Mouse (Mus musculus) cerebellum, adult 8-10 months (tissue): ENCODE measurements around the gene C130026I21Rik.
"Not testable (repeated sequence)": the region's sequence is repeated elsewhere in the genome, so short reads cannot be mapped to it uniquely, and the experiment has no call there.

Source experiments
- DNase-seq: peaks from one replicate; pipeline ENCODE4 v3.0.0; 2022

C130026I21Rik gene

DNA sequence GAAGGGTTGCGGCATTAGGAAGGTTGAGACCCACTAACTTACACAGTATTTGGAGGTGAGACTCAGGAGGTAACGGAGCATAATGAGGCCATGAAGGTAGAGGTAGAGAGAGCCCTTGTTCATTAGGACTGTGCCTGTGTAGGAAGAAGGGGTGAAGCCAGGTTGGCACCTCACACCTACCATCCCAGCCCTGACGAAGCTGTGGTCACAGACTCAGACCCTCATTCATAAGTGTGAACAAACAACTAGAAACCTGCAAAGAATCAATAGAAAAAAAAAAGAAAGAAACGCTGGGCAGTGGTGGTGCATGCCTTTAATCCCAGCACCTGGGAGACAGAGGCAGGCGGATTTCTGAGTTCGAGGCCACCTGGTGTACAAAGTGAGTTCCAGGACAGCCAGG lies 152.0 kb downstream of the C130026I21Rik start:
- not testable (repeated sequence) for DNase-seq

DNA sequence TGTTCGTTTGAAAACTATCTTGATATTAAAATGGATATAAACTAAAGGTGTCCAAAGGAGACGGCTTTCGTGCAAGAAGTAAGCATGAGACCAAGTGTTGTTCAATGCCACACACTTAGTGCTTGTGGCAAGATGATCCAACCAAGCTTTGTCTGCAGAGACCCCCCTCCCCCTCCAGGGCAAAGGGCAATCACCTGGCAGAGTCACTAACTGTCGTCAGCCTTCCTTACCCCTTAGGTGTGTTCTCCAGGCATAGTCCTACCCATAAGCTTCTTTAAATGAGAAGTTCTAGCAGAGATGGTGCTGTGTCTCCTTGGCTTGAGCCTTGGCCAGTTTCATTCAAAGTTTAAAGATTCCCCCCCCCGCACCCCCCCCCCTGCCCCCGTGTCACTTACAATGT lies 152.8 kb downstream of the C130026I21Rik start:
- DNase-seq, result not testable (repeated sequence)

- peak; percentile 31 for DNase-seq
Measured at GRCm38 (mm10) chr1:85114666-85115402, 155.5 kb downstream of the C130026I21Rik start.

- not testable (repeated sequence) for DNase-seq
Measured at GRCm38 (mm10) chr1:85114078-85114477, 156.3 kb downstream of the C130026I21Rik start.

- DNase-seq, result not testable (repeated sequence)
Measured at GRCm38 (mm10) chr1:85112889-85113288, 157.5 kb downstream of the C130026I21Rik start.

DNA sequence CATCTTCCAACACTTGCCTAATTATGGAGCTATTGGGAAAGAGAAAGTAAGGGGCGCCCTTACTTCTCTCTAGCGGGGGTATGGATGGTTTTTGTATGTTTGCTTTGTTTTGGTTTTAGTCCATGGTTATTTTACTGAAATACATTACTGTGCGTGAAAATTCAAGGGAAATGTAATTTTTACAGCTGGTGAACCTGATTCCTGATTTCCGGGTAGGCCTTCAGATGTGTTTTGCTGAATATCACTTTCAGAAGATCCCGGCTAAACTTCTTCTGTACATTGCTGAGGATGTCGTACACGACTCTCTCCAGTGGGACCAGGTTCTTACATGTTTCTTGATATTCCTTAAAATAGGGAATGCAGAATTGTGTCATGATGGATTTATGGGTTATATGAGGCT lies 158.1 kb downstream of the C130026I21Rik start:
- DNase-seq, result not testable (repeated sequence)

DNA sequence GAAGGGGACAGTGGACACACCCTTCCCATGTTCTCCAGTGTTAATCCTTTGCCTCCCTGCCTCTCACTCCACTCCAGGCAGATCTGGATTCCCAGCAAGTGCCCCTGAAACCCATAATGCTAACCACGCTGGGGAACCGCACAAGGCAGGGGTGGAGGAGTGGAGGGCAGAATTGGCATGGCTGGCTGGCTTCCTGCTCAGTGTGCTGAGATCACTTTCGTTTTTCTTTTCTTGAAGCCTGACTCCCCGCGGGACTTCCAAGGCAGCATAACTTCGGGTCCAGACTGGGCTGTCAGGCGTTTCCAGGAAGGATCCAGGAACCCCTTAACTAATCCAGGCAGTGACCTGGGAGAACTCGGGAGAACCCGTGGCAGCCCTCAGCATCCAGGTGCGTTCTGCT lies 158.8 kb downstream of the C130026I21Rik start:
- not testable (repeated sequence) for DNase-seq

DNA sequence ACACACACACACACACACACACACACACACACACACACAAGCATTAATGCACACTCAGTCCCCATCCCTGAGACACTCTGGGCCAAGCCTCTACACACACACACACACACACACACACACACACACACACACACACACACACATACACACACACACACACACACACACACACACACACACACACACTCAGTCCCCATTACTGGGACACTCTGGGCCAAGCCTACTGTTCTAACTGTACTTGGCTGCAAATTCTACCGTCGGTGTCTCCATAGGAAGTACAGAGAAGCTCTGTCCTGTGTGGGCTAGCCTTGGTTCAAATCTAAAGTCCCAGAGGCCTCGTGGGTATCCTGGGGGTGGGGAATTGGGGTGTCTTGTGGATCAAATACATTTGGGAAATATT lies 159.5 kb downstream of the C130026I21Rik start:
- DNase-seq, result not testable (repeated sequence)

DNA sequence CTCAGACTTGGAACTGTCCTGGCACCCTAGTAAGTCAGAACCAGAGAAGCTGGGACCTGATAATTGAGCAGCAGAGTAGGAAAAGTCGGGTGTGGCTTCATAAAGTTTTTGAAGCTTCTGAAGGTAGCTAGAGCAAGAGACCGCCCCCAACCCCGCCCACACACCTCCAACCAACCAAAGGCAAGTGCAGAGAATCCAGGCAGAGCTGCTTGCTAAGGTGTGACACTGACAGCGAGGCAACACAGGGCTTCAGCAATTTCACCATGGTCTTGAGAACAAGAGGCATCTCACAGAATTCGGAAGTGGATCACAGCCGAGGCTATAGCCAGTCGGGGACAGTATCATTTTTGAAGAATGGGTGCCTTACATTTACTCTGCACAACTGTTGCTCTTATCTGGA lies 160.6 kb downstream of the C130026I21Rik start, which contains the start of gene A530032D15Rik:
Gene A530032D15Rik (minus strand): TSS at position 101 of the 400 bp plus-strand sequence.
- not testable (repeated sequence) for DNase-seq

- not testable (repeated sequence) for DNase-seq
Measured at GRCm38 (mm10) chr1:85106013-85106412, 164.4 kb downstream of the C130026I21Rik start.

GRCm38 (mm10) chr1:85105336-85105735 lies 165.0 kb downstream of the C130026I21Rik start:
- DNase-seq, result not testable (repeated sequence)

DNA sequence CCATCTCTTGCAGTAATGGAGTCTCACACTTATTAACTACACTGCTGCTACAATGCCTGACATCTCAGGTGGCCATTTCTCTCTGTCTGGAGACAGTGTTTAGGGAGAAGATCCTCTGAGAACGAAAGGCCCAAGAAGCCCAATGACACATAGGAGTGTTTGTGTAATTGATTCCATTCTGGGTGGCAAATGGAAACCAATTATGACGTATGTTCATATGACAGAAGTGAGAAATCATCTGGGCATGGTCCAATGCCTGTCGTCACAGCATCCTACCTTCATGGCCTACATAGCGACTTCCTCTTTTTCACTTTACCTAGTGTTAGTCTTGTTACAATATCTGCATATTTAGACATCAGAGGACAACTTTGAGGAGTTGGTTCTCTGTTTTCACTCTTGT lies 168.6 kb downstream of the C130026I21Rik start:
- not testable (repeated sequence) for DNase-seq

GRCm38 (mm10) chr1:85099864-85100263 lies 170.5 kb downstream of the C130026I21Rik start, which contains the start of gene Gm10553:
TSS of gene Gm10553 (plus strand) at chr1:85100164.
- not testable (repeated sequence) for DNase-seq

GRCm38 (mm10) chr1:85099081-85099480 lies 171.3 kb downstream of the C130026I21Rik start:
- not testable (repeated sequence) for DNase-seq

GRCm38 (mm10) chr1:85093011-85093572 lies 177.3 kb downstream of the C130026I21Rik start:
- DNase-seq, result not testable (repeated sequence)

GRCm38 (mm10) chr1:85092169-85092568 lies 178.2 kb downstream of the C130026I21Rik start:
- DNase-seq, result not testable (repeated sequence)

GRCm38 (mm10) chr1:85086211-85086610 lies 184.2 kb downstream of the C130026I21Rik start:
- DNase-seq, result not testable (repeated sequence)

DNA sequence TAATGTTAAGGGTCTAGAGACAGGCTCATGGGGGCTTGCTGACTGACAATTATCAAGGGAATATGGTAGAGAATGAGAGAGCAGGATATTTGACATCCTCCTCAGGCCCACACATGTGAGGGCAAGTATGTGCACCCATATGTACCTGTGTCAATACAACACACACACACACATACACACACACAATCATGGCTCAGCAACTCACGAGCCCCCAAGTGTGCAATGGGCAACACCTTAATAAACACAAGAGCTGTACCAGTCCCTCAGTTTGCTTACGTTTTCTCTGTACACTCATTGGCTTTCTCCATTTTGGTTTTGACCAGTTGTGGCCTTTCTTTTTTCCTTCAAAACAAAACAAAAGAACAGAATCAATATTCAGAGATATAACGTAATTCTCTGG lies 185.6 kb downstream of the C130026I21Rik start:
- DNase-seq, result not testable (repeated sequence)

GRCm38 (mm10) chr1:85073099-85073498 lies 197.3 kb downstream of the C130026I21Rik start:
- DNase-seq, result not testable (repeated sequence)

DNA sequence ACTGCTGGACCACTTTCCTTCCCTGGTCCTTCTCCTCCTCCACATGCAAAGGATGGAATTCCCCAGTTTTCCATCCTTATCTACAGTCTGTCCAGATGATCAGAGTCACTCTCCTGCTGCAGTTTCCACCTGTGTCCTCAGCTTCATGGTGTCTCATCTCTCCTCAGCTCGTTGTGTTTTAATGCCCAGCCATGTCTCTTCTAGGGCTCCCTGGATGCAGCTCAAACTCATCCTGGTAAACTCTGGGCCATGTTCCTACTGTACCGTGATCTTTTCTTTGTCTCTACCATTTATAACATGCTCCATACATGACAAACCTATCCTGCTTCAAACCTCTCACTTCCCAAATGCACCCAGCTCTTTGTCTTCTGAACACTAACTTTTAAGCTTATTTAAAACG lies 198.7 kb downstream of the C130026I21Rik start:
- not testable (repeated sequence) for DNase-seq

DNA sequence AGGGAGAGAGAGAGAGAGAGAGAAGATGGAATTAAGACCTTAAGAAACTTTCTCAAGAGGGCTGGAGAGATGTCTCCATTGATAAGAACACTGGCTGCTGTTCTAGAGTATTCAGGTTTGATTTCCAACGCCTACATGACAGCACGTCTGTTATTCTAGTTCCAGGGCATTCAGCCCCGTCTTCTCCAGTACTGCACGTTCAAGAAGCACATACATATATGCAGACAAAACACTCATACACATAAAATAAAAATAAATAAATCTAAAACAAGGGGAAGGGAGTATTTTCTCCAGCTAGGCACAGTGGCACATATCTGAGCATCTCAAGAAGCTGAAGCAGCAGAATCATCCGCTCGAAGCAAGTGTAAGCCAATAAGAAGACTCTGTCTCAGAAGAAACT lies 234.6 kb downstream of the C130026I21Rik start:
- DNase-seq, result not testable (repeated sequence)

GRCm38 (mm10) chr1:85034394-85034793 lies 236.0 kb downstream of the C130026I21Rik start:
- not testable (repeated sequence) for DNase-seq

DNA sequence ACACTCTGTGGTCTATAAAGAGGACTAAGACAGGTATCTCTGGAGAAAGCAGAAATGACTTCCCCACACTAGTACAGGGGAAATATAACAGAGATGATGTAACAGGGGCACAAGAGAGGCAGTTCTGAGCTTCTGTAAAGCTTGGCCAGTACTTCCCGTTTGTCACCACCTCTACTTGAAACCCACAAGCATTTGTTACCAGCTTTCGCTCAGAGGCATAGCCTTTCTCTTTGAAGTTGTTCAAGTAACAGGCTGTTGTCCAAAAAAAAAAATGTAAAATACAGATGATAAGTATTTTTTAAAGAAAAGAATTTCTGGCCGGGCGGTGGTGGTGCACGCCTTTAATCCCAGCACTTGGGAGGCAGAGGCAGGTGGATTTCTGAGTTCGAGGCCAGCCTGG lies 236.8 kb downstream of the C130026I21Rik start:
- not testable (repeated sequence) for DNase-seq

DNA sequence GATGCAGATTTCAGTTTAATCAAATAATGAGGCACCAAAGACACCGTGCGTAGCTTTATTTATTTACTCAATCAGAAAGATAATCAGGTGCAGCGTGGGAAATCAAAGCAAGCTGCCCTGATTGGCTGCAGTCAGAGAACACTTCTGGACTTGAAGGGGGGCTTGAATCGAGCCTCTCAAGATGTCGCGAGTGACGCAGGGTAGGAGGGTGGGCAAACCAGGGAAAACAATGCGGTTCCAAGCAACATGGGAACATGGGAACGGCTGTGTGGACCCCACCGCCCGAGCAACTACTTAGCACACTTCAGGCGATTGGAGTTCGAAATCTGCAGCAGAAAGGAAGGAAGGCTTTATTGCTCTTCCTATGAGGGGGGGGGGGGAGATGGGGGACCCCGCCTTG lies 240.2 kb downstream of the C130026I21Rik start:
- not testable (repeated sequence) for DNase-seq
